Mouse (Mus musculus) megakaryocyte, adult 5-6 weeks (primary cell): Measurements from ENCODE around the gene Nectin2. TPM values are rescaled to one million over a fixed set of nuclear protein-coding genes. Genes with fewer than 3 reads are reported as not detected.
"Not testable (repeated sequence)": the region's sequence is repeated elsewhere in the genome, so short reads cannot be mapped to it uniquely, and the experiment has no call there.

Experiments used
- ATAC-seq: 2 replicates; pipeline ENCODE4 v1.8.0; 2016; ENCODE audit warnings: mild to moderate bottlenecking, inconsistent platforms; ENCODE audit not compliant: poor library complexity, severe bottlenecking
- total RNA-seq, 2 experiments: library from RNA; stranded (forward) in 1 of 2; stranded (reverse) in 1 of 2; fragments of 153-499, 151-499 nt in 1 of 2; fragments of 221-1000, 200-1000 nt in 1 of 2; gene quantifications; 2 replicates each; pipeline versions ENCODE4 v1.2.3 to v1.2.4; 2015 to 2017

The Nectin2 gene
- total RNA-seq (2015) (0.51 and 0.78 TPM in 2 replicates), total RNA-seq (2017) (0.37 and 0.66 TPM in 2 replicates)

DNA sequence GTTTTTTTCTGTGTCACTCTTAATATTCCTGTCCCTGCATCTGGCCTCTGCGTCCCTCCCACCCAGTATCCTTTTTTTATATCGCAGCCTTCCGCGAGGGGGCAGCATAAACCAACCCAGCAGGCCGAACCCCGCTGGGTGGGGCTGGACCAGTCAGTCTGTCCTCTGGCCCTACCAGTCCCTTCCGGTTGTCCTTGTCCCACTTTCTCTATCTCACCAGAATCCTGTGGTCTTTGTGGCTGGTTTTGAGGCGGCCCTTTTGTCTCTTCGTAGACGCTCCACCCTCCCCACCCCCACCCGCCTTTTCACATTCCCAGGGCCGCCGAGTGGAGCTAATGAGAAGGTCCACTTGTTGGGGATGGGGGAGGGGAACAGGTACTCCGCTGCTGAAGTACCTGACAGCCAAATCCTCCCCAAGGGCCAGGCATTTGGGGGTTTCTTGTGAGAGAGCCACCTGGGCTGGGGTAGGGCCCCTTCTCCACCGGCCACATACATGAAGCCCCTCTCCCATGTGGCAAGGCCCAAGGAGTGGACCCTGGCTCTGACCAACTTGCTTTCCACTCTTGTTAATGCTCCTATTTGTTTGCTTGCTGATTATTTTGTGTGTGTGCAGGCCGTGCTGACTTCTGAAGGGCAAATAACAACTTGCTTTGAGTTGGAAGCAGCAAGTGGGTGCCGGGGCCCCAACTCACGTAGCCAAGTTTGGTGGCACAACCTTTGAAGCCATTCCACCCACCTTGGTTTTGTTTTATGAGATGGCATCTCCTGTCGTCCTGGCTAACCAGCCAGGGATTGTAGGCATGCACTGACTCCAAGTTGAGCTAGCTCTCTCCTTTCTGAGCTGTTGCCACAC, at the start of gene Nectin2:
Gene Nectin2 (minus strand): TSS at position 267 of the 853 bp plus-strand sequence.
- peak; percentile 81 for ATAC-seq

DNA sequence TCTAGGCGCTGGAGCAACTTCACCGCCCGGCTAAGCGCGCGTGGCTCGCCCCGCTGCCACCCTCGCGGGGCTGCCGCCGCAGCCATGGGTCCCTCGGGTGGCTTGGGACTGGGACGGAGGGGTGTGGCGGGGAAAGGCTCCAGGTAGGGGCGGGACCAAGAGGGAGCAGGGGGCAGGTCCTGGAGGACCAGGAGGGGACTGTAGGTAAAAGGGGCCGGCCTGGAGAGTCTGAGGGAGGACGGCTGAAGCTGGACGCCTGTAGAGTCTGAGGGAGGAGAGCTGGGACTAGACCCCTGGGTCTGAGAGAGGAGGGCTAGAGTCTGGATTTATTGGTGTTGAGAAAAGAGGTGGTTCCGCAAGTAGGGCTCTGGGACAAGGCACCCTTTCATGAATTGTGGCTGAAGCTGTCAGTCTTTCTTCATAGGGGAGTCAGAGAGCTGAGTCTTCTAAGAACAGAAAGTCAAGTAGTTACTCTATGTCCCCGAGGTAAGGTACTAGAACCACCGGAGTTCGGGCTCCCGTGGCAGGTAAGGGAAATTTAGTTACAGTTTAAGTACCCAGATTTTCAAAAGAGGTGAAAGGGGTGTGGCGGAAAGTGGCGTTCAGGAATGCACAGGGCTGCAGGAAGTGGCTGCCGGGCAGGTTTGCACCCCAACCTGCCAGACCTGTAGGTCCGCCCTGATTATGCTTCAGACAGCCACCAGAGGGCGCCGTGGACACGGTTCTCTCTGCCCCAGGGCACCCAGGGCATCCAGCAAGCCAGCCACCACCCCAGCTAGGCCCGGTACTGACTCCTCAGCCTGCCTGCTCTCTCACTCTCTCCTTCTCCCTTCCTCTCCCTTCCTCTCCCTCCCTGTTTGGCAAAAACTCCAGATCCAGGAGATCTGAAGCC, 46.7 kb upstream of the Nectin2 start, which contains the start of gene Cblc:
Gene Cblc (minus strand): TSS at position 113 of the 892 bp plus-strand sequence.
- ATAC-seq, result peak; percentile 98

DNA sequence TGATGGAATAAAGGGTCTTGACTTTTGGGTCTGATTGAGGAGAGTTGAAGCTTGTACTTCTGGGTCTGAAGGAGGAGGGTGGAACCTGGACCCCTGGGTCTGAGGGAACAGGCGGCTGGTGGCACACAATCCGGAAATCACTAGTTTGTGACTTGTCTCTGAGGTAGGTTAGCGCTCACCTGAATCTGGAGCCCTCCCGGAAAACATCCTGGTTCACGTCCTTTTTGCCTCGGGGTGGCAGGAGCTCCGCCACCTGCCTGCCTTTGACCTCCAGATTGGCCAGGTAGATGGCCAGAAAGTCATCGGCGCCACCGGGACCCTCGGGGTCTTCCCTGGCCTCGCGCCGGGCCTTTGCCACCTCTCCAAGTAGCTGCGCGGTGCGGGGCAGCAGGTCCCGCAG, 46.0 kb upstream of the Nectin2 start:
- ATAC-seq, result no peak

DNA sequence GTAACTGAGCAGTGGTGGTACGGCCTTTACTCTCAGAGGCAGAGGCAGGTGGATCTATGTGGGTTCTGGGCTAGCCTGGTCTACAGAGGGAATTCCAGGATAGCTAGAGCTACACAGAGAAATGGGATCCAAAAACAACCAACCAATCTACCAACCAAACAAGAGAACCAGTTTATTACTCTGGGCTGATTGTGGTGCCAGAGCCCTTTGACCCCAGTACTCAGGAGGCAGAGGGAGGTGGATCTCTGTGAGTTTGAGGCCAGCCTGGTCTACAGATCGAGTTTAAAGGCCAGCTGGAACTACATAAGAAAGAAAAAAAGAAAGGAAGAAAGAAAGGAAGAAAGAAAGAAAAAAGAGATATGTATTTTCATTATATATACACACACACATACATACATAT, 45.0 kb upstream of the Nectin2 start:
- ATAC-seq, result no peak

DNA sequence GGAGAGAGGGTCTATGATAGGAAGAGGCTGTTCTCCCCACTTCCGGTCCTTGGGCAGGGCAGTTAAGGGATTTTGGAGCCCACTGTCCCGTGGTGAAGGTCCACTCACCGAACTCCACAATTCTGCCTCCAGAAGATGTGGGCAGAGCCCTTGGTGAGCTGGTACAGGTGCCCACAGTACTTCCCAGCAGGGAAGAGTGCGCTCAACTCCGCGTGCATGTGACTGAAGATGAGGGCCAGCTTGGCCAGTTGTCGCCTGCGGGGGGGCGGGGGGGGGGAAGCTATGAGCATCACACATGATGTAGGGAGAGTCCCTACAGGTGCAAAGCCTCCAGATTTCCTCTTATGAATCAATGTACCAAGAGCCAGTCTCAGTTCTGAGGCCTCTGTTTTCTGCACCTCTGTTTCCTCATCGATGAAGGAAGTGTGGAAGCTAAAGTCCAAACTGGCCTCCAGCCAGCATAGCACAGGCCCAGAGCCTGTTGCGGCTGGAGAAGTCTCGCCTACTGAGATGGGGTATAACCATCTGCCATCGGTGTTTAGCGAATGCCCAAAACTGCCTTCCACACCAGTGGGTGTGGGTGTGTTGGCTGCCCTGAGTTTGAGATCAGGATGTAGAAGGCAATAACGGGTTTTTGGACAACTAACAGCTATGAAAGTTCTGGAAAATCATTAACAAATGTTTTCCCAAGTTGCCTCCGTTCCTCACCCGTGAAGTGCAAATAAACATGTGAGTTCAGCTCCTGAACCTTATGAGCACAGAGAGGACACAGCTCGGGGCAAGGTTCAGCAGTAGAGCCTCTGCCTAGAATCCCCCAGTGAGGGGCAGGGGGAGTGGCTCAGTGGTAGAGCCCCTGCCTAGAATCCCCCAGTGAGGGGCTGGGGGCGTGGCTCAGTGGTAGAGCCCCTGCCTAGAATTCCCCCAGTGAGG, 42.7 kb upstream of the Nectin2 start:
- no peak for ATAC-seq

DNA sequence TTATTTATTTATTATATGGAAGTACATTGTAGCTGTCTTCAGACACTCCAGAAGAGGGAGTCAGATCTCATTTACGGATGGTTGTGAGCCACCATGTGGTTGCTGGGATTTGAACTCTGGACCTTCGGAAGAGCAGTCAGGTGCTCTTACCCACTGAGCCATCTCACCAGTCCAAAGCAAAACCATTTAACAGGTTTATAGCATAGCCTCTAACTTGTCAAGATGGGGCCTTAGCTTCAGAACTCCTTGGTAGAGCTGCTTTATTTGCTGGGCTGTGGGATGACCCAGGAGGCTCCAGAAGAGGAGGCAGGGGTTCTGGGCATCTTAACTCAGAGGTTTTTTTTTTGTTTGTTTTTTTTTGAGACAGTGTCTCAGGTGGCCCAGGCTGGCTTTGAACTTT, 41.2 kb upstream of the Nectin2 start:
- ATAC-seq, result not testable (repeated sequence)

DNA sequence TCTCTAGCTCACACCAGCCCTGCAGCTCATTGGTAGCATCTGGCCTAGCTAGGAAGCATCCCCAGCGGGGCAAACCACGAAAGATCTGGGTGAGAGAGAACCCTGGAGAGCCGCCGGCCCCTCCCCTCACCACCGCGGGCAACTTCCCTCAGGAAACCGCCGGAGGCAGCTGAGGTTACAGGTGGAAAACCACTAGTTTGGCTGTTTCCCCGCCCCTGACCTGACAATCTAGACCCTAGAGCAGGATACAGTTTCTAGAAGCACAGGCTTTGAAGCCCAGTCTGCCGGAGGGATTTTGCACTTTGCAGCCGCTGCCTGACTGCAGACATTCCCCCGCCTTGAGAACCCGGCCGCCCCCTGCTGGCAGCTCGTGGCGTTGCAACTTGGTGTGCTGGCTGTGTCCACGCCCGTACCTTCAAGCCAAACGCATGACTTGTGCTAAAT, 39.6 kb upstream of the Nectin2 start:
- ATAC-seq, result peak; percentile 91

DNA sequence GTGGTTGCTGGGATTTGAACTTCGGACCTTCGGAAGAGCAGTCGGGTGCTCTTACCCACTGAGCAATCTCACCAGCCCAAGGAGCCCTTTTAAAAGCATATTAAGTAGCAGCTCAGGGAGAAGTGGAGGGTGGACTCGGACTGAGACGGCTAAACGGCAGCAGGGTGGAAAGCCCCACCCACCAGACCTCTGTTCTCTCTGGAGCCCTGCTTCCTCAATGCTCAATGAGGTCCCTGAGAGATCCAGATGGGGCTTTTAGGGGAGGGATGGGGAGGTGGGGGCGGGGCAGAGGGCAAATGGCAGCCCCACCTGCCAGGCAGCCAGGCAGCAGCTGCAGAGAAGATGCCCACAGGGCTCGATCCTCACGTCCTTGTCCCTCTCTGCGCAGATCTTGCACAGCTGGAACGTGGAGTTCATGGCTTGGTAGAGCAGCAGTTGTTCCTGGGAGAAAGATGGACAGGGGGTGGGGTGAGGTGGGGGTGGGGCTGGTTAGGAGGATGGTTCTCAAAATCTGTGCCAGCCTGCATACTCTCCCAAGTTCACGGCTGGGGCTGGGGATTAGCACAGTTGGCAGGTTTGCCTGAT, 35.7 kb upstream of the Nectin2 start:
- ATAC-seq, result no peak

DNA sequence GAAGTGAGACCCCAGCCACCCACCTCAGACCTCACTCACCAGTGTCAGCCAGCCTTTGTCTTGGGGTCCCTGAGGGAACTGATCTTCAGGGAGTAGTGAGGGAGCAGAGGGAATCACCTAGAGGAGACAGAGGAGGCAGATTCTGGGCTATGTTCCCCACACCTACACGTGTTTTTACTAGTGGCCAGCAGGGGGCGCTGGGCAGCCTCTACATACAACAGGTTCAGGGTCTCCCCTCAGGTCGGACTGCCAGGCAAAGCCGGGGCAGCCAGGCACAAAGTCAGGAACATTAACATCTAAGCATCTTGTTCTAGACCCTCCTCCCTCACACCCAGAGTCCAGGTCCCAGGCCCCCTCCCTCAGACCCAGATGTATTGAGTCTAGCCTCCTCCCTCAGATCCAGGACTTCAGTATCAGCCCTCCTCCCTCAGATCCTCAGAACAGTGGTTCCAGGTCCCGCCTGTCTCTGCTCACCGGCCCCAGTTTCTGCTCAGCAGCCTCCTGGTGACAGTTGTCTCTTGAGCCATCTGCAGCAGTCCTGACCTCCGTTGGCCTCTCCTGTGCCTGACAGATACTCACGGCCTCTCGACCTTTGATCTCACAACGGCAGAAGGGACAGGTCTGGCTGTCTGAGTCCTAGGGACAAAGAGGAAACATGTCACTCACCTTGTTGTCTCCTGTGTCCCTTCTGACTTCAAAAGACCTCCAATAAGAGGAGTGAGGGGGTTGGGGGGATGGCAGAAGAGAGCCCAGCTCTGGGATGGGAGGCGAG, 34.7 kb upstream of the Nectin2 start:
- peak; percentile 12; the same call in 1 of the 2 replicates for ATAC-seq

DNA sequence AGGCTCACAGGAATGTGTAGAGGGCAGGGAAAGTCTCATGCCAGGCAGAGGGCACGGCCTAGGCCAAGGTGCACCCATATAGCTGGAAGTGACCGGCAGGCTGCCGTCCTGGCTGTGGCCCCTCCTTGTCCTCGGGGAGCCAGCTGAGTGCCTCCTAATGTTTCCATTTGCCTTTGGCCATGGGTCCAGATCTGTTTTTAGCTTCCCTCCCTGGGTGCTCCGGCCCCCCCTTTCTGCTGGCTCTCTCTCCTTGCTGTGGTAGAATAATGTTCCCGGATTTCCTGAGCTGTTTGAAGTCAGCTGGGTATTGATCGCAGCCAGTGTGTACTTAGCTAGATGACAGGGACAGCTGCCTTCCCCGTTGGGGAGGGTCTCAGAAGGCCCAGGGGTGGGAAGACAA, 33.3 kb upstream of the Nectin2 start:
- no peak for ATAC-seq

DNA sequence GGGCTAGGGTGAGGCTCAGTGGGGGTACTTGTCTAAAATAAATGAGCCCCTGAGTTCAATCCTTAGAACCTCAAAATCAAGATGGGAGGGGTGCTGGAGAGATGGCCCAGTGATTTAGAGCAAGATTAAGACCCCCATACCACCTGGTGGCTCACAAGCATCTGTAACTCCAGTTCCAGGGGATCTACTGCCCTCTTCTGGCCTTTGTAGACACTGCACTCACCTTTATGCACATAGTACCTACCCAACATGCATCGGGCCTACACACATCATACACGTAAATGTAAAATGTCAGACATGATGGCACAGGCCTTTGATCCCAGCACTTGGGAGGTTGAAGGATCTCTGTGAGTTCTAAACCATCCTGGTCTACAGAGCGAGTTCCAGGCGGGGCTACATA, 32.4 kb upstream of the Nectin2 start:
- ATAC-seq, result no peak

DNA sequence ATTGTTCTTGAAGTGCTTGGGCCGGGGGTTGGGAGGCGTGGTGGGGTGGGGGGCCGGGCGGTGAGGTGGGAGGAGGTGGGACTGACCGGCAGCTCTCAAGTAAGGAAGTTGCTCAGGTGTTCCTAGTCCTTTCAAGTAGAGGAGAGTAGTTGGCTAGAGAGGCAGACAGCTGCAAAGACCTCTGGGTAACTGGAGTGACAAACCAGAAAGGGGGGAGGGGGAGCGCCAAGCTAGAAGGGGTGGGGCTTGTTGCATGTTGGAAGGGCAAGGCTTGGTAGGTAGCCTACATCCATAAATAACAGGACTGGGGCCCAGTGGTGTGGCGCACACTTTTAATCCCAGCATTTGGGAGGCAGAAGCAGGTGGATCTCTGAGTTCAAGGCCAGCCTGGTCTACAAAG, 31.5 kb upstream of the Nectin2 start:
- no peak for ATAC-seq

DNA sequence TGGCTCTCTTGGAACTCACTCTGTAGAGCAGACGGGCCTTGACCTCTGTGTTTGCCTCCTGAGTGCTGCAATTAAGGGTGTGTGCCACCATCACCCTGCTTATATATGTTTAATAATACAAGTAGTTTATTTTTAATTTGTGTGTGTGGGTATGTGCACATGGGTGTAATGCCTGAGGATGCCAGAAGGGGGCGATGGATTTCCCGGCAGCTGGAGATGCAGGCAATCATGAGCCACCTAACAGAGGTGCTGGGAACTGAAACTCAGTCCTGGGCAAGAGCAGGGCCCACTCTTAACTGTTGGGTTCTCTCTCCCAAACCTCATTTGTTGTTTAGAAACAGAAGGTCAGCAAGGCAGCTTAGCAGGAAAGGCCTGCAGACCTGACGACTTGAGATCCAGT, 29.6 kb upstream of the Nectin2 start:
- no peak for ATAC-seq

DNA sequence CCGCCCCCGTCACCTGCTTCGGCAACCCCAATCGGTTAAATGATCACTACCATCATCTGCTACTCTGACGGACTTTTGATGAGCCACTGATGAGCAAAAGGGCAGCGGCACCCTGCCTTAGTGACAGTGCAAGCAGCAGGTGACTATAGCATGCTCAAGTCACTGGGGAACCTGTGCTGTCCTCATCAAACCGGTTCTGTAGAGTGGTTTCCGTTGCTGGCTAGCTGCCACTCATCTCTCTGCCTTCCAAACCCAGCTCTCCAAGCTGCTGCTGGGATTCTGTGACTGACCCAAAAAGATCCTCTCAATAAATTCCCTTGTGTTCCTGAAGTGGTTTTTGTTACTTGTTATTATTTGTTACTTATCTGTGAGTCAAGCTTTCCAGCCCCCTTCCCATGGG, 28.4 kb upstream of the Nectin2 start:
- no peak for ATAC-seq

DNA sequence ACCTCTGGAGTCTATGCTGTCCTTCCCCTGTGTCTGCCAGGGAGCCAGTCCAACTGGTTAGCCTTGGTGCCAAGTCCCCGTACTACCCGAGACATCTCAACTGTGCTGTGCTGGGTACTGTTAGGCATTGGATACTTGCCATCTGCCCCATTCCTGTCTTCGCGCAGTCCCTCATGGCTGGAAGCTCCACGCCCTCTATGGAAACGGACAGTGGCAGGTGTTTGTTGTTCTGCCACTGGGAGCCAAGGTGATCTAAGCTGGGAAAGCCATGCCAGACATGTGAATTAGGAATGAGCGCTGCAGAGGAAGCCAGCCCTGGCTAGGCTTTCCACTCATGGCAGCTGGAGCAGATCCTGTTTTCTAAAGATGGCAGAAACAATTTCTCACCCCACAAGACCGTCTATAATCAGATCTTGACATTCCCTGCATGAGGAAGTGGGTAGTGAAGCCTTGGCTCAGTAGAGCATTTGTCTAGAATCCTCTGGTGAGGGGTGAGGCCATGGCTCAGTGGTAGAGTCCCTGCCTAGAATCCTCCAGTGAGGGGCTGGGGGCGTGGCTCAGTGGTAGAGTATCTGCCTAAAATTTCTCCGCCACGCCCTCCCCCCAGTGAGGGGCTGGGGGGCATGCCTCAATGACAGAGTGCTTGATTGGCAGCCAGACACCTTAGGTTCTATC, 26.9 kb upstream of the Nectin2 start:
- no peak for ATAC-seq

DNA sequence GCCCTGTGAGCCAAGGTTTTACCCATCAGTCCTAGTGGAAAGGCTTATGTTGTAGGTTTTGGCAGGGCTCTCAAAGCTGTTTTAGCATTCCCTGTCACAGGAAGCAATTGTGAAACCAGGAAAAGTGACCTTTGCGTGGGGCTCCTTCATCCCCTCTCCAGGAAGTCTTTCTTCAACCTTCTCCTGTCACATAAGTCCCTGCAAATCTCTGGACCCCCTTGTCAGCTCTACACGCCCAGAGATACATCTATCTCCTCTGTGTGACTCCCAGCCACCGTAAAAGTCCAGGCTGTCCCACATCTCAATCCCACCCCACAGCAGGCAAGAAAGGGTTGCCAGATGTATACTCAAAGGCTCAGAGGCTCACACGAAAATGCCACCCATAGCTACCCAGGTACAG, 21.4 kb upstream of the Nectin2 start:
- no peak for ATAC-seq

DNA sequence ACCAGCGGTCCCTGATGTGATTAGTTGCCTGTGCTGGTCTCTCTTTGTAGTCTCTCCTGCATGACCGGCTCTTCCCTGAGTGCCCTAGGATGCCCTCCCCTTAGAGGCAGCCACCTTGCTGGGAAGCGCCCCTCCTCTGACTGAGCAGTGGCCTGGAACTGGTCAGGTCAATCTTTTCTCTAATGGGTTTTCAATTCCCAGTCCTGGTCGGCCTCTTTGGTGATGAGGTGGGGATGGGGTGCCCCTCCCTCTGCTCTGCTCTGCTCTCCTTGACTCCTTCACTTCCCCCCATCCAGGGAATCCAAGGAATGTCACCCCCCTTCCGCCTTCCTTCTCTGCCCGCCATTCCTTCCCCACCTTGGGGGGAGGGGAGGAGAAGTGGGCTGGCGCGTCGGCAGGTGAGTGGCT, 20.7 kb upstream of the Nectin2 start, which contains the start of gene Bcam:
Gene Bcam (minus strand): TSS at position 33 of the 408 bp plus-strand sequence.
- ATAC-seq, result no peak

DNA sequence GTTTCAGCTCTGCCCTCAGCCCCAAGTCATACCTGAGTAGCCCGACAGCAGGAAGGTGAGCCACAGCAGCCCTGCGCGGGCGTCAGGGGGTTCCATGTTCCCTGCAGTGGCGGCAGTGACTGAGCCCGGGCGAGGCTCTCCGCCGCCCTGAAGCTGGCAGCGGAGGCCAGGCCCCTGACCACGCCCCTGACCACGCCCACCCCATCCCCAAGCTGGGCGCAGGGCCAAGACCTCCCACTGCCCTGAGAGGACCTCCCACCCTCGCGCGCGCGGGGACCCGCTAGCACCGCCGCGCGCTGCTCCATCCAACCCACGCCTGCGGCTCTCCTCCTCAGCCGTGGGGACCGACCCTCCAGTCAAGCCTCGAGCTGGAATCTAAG, 20.1 kb upstream of the Nectin2 start:
- no peak for ATAC-seq
